Mouse (Mus musculus): ENCODE measurements around the gene Unc119.

The Unc119 gene

DNA sequence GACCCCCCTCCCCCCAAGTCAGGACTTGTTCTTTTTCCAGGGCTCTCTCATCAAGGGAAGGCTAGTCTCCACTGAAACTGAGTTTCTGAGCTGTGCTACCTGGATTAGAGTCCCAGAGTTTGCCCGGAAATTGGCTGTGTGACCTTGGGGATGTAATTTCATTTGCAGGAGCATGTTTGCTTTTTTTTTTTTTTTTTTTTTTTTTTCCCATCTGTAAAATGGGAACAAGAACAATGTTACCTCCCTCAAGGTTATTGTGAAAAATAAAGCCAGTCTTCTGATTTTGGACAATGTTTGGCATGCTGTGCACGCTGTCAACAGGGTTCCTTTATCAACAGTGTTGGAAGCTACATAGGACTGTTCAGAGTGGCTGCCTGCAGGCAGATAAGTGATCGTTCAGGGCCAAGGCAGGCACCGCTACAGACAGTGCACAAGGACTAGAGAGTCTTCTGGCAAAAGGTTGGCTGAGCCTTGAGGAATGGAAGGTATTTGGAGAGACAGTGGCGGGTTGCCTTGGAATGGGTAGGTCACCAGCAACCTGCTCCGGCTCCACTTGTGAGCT, 1.1 kb downstream of the Unc119 start:
- DNase-seq (ENCODE audit: low spot score in 2 of 2), result no peak

DNA sequence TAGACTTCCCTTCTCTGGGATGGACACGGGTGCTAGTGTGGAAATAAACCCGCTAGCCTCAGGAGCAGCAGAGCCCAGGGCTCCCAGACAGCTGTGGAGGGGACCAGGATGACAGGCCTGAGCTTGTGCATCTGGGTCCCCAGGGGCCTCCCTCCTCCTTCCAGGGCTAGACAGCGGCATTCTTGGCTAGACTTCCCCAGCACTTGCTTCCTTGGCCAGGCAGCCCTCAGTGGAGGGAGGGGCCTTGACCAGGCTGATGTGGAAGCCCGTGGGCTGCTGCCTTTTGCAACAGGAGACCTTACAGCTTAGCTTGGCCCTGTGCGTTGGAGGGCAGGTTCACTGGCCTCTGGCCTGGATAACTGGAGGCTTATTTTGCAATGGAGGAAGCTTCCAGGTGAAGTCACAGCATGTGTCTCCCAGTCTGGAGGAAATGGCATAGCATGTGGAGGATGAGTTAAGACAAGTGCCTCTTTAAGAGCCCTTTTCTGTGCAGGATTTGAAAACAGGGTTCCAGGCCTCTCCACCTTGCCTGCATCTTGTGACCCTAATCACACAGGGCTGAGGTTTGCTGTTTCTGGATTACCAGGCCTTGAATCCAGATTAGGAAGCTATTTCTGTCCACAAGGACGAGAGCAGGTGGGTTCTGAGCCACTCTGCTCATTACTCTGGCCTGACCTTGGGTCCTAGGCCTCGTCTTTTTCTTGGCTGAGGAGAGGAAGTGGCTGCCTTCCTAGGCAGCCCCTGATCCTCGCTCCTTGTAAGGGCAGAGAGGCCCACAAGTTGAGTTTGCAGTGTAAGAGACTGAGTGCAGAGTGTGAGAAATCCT, 1.8 kb downstream of the Unc119 start:
- no peak for DNase-seq (ENCODE audit: low spot score in 2 of 2)

DNA sequence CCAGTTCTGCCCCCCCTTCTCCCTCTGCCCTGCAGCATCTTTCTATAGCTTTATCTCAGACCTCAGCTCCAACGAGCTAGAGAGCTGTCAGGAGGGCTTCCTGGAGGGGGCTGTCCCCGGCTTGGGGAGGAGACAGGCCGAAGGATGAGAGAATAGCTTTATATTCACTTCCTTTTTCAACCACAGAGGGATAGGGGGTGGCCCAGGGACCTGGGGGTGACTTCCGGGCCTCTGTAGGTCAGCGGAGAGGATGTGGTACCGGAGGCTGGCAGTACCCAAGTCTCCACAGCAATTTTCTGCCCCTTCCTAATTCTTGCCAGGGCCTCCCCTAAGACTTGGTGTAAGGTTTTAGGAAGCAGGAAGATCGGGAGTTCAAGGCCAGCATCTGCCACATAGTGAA, 2.5 kb downstream of the Unc119 start:
- no peak for DNase-seq (ENCODE audit: low spot score in 2 of 2)

DNA sequence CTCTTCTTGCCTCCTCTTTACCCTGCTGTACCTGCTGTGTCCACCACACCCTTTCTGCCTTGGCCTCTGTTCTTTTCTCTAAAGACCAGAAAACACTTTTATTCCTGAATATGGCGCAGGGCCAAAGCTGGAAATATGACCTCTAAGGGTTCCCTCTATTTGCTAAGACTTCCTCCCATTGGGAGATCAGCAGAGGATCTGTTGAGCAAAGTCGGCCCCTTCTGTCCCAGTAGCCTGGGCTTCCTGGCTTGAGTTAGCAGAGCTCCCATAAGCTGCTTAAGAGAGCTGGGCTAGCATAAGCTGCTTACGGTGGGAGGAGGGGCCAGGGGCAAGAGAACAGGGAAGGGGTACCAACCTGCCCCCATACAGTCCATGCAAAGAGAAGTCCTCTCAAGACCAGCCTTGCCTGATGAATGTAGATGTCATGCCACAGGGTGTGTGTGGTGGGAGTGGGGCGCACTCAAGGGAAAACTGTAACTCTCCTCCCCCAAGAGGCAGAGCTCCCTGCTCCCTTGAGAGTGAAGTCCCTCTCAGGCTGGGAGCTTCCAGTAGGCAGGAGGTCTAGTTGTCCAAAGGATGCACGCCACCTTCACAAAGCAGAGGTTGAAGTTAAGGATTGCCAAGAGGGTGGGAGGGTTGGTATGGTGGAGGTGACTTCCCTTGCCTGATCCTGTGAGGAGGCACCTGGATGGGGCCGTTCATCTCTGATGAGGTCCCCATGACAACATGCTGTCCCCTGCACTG, 3.2 kb downstream of the Unc119 start:
- DNase-seq (ENCODE audit: low spot score in 2 of 2), result no peak

DNA sequence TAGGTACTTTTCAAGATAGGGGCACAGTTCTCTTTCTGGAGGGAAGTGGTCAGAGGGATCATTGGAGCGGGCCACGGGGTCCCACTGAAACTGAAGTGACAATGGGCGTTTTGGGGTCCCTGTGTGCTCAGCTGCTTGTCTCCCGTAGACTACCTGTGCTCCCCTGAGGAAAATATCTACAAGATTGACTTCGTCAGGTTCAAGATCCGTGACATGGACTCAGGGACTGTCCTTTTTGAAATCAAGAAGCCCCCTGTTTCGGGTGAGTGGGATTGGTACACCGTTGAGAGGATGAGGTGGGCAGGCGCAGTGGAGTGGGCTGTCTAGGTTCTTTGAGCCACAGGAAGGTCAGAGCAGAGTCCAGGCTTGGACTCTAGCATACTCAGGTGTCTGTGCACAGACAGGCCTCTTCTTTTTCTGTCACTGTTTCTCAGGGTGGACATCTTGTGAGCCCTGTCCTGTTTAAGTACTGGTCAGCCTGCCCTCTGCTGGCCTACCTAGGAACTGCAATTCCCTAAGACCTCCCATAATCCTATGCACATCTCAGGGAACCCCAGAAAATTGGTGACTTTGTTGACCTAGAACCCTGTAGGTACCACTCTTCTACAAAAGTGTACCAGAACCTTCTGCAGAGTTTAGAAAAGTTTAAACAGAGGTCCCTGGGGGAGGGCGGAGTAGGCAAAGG, 3.9 kb downstream of the Unc119 start:
- DNase-seq (ENCODE audit: low spot score in 2 of 2), result peak; percentile 69 to 74

DNA sequence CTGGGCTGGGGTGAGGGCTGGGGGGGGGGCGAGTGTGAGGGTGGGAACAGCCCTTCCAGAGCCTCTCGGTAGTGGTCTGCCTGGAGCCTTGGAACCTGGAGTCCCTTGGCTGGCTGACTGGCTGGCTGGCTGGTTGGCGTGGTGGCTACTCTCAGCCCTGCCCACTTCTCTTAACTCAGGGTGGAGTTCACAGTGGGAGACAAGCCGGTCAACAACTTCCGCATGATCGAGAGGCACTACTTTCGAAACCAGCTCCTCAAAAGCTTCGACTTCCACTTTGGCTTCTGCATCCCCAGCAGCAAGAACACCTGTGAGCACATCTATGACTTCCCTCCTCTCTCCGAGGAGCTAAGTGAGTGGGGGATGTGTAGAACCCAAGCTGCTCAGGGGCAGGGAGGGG, 4.6 kb downstream of the Unc119 start:
- no peak for DNase-seq (ENCODE audit: low spot score in 2 of 2)

DNA sequence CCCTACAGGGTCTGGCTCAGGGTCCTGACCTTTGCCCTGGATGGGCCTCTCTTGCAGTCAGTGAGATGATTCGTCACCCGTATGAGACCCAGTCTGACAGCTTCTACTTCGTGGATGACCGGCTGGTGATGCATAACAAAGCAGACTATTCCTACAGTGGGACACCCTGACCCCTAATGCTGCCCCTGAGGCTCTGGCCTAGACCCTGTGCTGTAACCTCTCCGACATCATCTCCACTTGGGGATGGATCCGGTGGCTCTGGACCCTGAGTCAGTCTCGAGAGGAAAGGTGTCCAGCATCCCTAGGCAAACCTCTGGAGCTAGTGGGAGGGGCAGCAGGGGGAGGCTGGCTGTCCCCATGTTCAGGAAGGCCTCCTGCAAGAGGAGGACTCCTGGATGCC, 5.2 kb downstream of the Unc119 start:
- DNase-seq (ENCODE audit: low spot score in 2 of 2), result no peak

DNA sequence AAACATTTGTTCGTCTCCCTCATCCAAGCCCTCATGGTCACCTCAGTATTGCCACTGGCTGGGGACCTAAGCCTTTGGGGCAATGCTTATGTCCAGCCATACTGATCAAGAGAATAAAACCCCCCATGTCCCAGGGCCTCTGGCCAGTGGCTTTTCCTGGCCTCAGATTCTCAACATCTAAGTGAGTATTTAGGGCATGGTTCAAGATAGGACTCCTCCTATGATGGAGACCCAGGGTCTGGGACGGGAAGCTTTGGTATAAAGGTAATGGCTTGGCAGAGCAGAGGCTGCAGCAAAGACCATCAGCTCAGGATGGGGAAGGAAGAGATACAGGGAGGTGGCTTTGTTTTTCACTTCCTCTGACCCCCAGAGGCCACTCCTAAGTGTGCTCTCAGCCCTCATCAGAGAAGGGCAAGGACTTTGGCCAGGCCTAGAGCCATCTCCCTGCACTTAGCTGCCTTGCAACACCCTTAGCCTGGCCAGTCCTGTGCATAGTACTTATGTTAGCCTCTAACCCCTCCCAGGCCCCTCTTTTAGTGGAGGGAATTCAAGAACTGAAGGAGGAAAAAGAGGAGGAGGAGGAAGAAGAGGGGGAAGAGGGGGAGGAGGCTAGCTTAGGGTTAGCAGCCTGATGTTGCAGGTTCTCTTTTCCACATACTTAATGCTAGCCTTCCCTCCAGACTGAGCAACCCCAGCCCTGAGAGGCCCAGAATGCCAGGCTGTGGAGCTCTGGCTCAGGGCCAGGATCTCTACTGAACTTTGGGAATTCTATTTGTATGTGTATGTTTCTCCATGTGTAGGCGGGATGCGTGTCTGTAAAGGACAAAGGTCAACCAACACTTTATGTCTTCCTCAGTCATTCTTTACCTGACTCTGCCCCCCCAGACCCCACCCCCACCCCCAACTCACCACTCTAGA, 6.4 kb downstream of the Unc119 start:
- DNase-seq (ENCODE audit: low spot score in 2 of 2), result no peak

DNA sequence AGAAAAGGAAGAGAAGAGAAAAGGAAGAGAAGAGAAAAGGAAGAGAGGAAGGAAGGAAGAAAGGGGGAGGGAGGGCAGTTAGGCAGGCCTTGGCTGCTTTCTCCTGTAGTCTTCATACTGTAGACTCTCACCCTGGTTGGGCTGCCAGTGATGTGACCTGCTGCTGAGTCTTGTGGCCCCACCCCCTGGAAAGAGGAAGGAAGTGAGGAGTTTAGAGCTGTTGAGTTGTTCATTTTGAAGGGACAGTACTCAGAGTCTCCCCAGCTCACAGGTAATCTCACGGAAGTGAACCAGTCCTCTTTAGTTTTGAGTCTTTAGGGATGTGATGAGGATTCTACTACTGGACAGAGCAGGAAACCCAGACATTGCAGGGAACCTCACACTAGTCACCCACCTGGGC, 9.8 kb downstream of the Unc119 start:
- DNase-seq (ENCODE audit: low spot score in 2 of 2), result no peak

DNA sequence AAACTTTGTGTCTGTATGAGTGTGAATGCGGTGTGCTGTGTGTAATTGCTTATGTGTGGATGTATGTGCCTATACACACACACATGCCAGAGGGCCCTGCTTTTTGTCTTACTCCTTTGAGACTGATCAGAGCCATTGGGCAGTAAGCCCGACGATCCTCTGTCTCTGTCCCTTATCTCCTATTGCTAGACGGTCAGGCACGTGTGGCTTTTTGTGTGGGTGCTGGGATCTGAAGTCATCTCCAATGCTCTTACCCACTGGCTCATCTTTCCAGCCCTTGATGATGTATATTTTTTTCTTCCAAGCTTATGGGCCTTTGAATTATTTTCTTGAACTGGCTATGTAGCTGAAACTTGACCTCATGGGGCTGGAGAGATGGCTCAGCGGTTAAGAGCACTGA, 11.6 kb downstream of the Unc119 start:
- DNase-seq (ENCODE audit: low spot score in 2 of 2), result no peak

DNA sequence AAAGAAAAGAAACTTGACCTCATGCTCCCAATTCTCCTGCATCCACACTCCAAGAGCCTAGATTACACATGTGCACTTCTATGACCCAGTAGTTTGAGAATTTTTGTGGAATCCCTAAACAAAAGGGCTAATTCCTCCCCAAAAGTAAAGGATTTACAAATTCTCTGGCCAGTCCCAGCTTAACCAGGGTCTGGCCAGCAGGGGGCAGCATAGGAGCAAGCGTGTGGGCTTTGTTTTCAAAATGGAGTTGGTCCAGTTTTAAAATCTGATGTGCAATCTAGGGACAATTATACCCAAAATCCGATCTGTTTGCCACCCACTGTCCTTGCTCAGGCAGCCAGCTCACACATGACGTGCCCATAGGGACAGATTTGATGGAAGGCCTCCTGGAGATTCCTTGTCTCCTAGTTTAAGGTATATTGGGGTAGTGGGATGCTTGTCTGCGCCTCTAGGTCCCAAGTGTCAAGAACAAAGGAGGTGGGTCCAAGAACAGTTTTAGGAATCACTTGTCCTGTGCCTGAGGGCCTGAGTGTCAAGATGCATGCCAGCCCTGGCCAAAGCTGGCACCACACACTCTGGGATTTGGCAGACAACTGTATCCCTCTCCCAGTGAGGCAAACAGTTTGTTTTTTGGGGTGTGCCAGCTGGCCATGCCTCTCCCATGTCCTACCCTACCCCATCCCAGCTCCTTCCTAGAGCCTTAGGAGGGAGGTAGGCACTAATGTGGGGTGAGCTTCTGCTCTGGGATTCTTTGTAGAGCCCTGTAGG, 12.4 kb downstream of the Unc119 start:
- peak; percentile 52 to 79 for DNase-seq (ENCODE audit: low spot score in 2 of 2)

DNA sequence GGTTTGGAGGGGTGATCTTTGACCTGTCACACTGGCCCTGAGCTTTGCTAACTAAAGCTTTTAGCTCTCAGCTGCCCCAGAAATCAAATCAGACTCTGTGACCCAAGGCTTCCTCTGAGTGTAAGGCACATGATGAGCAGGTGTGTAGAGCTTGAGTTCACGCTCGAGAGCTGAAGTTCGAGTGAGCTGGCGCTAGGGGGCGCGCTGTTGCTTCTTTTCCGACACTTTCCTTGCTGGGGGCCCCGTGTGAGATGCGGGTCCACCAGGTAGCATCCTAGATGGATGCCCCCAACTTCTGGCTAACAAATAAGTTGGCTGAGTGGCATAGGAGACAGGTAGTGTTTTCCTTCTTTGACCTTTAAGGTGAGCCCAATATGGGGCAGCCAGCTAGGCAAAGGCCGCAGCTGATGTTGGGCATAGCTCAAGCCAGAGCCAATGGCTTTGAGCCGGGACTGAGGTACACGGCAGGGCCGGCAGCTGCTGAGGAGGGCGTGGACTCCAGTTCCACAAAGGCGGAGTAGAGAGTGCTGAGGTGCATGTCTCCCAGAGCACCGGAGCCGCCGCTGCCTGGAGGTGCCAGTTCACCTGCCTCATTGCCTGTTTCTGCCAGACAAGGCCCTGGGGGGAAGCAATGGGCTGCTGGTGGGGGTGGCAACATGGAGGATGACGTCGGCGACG, 15.2 kb downstream of the Unc119 start:
- no peak for DNase-seq (ENCODE audit: low spot score in 2 of 2)

DNA sequence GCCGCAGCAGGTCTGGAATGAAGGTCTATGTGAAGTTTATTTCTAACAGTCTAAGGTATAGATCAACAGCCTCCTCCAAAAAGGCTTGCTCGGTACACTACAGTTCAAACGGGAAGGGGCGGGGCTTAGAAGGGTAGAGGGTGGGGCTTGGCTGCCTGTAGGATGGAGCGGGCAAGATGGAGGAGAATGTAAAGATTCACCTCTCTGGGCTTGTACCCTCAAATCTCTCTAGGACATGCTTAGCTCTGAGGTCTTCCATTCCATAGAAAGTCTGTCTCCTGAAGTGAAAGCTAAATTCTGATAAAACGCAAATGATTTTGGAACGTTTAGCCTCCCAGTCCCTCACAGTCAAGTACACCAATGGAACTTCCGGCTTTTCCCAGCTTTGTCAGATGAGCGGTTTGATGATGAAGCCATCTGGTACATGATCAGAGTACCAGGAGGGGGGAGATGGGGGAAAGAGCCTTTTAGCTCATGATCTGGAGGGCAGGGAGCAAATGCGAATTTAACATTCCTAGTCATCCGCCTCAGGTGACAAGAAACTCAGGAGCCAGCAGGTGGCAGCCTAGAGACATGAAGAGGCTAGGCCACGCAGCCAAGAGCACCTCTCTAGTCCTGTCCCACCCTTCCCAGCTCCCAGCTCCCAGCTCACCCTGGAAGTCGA, 17.0 kb downstream of the Unc119 start:
- peak; percentile 77 to 78 for DNase-seq (ENCODE audit: low spot score in 2 of 2)

DNA sequence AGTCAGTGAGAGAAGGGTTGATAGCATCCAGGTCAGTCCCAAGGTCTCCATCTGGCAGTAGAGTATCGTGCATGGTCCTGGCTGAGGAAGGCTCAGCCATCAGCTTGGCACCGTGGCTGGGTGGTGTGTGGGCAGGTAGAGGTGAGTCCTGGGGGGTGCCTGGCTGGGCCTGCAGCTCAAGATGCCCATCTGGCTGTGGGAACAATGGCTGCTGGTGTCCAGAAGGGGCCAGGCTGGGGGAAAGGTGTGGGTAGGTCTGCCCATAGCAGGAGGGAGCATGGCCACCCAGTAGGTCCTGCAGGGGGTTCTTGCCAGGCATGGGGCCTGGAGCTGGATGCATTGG, 17.5 kb downstream of the Unc119 start:
- no peak for DNase-seq (ENCODE audit: low spot score in 2 of 2)

DNA sequence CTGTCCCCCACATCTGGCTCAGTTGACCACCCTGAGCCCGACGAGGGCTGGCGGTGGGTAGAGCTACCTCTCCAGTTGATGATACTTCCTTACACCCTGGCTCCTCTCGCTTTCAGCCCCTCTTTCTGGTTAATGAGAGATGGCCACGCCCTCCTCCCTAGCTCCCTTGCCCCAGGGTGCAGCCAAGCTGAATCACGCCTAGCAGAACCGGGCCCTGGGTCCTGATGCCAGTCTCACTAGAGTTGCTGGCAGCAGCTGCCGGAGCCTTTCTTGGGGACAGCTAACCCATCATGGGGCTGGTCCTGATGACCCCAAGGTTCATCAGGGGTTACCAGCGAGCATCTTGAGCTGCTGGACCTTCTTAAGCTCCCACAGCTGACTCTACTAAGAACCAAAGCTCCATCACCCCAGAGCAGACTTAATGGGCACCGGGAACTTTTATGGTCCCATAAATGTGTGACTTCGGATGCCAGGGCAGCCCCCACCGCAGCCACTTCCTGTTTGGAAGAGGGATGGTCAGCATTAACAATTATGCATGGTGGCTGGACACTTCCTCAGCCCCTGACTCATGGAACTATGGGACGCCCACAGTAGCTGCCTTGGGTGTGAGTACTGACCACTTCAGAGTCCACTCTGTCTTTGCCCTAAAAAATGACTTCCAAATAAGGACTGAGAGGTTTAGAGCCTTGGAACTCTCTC, 20.2 kb downstream of the Unc119 start:
- no peak for DNase-seq (ENCODE audit: low spot score in 2 of 2)

DNA sequence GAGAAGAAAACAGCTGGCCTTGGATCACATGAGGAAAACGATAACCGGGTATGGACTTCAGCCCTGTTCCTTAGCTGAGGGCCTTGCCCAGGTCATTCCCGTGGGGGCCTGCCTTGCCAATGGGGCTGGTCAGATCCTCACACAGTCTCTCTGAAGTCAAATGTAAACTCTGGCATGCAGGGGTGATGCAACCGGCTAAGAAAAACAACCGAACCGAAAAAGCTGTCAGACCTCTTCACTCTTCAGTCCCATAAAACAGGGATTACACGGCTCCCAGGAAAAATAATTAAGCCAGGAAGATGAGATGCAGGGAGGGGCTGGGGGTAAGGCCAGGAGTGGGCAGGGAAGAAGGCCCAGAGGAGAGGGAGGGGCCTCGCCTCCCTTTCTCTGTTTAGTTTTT, 20.8 kb downstream of the Unc119 start:
- no peak for DNase-seq (ENCODE audit: low spot score in 2 of 2)

DNA sequence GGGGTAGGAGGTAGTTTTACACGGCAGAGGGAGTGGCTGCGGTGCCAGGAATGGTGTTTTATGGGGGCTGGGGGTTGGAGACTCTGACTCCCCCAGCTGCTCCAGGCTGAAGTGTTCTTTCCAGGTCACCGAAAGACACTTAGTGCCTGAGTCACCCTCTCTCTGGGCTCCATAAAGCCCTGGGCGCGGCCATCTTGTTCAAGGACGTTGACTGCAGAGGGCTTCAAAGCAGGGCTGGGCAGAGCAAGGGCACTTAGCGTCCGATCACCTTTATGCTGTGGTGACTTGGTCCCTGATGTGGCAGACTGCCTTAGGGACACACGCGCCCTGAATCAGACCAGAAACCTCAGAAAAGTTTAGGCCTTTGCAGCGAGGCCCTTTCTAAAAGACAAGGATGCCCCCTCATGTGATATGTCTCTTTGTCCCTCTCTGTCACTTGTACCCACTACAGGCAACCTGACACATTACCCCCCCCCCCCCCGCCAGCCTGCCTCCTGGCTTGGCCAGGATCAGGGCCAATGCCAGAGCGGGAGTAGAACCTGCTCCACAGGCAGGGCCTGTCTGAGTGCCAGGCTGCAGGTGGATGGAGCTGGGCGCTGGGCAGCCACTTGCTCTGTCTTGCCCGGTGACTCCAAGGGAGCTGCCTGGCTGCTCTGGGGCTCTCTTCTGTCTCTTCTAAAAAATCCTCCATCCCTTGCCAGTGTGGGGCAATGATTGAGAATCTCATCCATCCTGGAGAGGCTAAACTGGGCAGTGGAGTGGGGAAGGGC, 24.4 kb downstream of the Unc119 start:
- DNase-seq (ENCODE audit: low spot score in 2 of 2), result no peak

DNA sequence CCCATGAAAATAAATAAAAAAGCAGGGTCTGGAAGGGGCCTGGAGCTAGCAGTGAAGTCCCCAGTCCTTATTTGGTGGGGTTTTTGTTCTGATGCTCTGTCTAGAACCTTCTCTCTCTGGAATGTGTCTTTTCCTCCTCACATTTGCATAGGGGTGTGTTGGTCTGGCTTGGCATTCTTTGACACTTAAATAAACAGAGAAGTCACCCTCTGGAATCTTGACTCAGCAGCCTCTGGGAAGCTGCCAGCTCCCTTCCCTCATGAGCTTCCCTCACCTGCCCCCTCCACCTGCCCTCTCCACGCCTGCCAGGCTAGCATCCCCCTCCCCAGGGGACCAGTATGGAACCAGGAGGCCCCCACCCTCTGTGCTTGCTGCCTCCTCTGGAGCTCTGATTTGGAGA, 27.1 kb downstream of the Unc119 start:
- no peak for DNase-seq (ENCODE audit: low spot score in 2 of 2)

Measured in right cerebral cortex, adult 2 months (tissue).